Mouse (Mus musculus): ENCODE results near the gene Nsmf.

The Nsmf gene

DNA sequence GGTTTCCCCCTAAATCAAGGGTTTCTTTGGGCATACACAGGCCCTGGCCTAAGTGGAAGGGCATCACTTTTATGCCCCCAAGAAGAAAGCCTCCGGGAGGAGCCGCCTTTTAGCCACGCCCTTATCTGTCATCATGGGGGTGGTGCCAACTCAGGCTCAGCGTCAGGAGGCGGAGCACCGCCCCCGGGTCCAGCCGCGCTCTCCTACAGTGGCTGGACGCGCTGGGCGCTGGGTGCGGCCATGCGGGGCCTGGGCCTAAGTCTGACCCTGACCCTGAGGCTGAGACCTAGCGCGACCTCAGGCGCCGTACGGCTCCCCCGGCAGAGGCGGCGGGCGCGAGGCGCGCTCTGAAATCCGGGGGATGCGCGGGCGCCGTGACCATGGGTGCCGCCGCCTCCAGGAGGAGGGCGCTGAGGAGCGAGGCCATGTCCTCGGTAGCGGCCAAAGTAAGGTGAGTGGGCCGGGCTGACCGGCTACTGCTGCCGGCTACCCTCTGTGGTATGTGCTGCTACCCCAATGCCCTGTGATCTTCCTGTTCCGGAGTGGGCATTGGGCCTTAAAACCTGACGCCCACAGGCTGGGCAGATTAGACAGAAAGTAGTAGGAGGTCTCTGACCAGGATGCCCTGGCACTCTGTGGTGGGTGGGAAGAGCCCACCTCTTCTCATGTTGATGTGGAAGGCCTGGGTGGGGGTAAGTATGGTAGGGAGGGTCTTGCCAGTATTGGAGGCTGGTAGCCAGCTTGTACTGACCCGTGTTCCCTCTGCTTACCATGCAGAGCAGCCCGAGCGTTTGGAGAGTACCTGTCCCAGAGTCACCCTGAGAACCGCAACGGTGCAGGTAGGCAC lies at the start of gene Nsmf:
Nsmf (plus strand) TSS at position 135 of the 847 bp plus-strand sequence.
- DNase-seq (ENCODE audit: low read depth, low spot score), result peak; percentile 63

DNA sequence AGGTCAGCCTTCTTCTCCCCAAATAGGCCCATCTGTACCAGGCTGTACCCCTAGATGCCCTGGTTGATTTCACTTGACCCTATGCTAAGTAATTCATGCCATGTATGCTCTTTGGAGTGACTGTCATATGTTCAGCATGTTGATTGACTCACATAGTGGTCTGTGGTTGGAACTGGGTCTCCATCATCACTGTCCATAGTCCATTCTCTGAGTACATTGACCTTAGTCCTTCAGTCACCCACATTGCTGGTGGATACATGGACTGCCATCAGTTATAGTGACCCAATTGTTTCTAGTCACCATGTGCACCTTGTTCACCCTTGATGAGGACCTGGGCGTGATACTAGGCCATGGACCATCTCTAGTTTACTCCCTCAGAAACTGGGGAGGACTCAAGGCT lies 47.4 kb upstream of the Nsmf start:
- no peak for DNase-seq (ENCODE audit: low read depth, low spot score)

GRCm38 (mm10) chr2:25008250-25008649 lies 45.9 kb upstream of the Nsmf start:
- peak; percentile 15 for DNase-seq (ENCODE audit: low read depth, low spot score)

DNA sequence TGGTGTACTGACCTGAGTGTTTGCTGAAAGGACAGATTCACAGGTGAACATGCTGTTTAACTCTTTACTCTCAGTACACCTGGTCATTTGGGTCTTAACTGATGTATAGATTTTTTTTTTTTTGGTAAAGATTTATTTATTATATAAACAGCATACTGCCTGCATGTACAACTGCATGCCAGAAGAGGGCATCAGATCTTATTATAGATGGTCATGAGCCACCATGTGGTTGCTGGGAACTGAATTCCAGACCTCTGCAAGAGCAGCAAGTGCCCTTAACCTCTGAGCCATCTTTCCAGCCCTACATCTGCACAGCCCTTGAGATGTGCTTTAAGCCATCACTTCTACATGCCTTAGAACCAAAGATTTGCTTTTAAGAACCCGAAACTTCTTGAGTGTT lies 31.5 kb upstream of the Nsmf start:
- DNase-seq (ENCODE audit: low read depth, low spot score), result peak; percentile 47

- peak; percentile 61 for DNase-seq (ENCODE audit: low read depth, low spot score)
Observed at GRCm38 (mm10) chr2:25025109-25025508, 29.0 kb upstream of the Nsmf start.

DNA sequence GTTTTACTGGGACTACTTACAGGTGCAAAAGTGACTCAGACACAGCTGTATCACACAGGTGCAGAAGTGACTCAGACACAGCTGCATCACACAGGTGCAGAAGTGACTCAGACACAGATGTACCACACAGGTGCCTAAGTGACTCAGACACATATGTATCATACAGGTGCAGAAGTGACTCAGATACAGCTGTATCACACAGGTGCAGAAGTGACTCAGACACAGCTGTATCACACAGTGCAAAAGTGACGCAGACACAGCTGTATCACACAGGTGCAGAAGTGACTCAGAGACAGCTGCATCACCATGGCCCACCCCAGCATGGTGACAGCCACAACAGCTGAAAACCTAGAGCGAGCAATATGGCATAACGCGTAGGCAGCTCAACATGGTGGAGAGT lies 19.2 kb upstream of the Nsmf start:
- no peak for DNase-seq (ENCODE audit: low read depth, low spot score)

- DNase-seq (ENCODE audit: low read depth, low spot score), result no peak
Observed at GRCm38 (mm10) chr2:25040089-25040488, 14.1 kb upstream of the Nsmf start.

GRCm38 (mm10) chr2:25050921-25051320 lies 3.2 kb upstream of the Nsmf start:
- no peak for DNase-seq (ENCODE audit: low read depth, low spot score)

GRCm38 (mm10) chr2:25051450-25051849 lies 2.7 kb upstream of the Nsmf start:
- no peak for DNase-seq (ENCODE audit: low read depth, low spot score)

- DNase-seq (ENCODE audit: low read depth, low spot score), result no peak
Observed at GRCm38 (mm10) chr2:25053101-25053500, 1.1 kb upstream of the Nsmf start.

GRCm38 (mm10) chr2:25055068-25055405 lies 882 bp downstream of the Nsmf start:
- DNase-seq (ENCODE audit: low read depth, low spot score), result peak; percentile 24

GRCm38 (mm10) chr2:25055409-25056155 lies 1.4 kb downstream of the Nsmf start:
- no peak for DNase-seq (ENCODE audit: low read depth, low spot score)

DNA sequence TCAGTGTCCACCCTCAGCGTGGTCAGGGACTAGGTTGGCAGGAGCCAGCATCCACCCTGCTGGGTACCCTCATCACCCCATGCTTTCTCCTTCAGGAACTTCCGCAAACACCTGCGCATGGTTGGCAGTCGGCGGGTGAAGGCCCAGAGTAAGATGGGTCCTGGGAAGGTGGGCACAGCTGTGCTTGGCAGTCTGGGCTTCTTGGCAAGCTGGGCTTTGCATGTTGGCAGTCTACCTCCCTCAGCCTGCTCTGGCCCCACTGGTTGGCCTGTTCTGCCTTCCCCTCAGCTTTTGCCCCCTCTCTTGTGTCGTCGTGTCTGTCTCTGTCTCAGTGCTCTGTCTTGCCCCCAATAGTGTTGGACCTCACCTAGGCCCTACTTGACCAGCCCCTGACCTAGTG lies 4.8 kb downstream of the Nsmf start:
- no peak for DNase-seq (ENCODE audit: low read depth, low spot score)

DNA sequence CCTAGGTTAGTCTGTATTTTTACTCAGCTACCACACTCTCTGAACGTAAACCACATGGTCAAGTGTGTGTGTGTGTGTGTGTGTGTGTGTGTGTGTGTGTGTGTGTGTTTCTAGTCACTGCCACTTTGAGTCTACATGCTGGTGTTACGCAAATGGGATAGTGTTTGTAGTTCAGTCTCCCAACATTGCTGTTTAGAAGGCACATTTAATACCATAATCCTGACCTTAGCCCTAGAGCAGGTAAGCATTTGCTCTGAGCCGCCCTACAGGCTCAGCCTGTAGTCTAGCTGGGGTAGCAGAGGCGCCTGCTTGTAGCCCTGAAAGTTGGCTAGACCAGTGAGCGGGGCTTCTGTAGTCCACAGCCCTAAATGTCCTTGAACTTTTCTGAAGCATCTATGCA lies 9.4 kb downstream of the Nsmf start:
- no peak for DNase-seq (ENCODE audit: low read depth, low spot score)

DNA sequence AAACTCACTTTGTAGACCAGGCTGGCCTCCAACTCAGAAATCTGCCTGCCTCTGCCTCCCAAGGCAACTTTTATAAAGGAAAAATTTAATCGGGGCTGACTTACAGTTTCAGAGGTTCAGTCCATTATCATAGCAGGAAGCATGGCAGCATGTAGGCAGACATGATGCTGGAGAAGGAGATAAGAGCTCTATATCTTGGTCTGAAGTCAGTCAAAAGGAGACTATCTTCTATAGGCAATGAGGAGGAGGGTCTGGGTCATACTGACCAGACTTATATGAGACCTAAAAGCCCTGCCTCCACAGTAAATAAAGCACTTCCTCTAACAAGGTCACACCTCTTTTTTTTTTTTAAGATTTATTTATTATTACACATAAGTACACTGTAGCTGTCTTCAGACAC lies 10.1 kb downstream of the Nsmf start:
- no peak for DNase-seq (ENCODE audit: low read depth, low spot score)

- no peak for DNase-seq (ENCODE audit: low read depth, low spot score)
Observed at GRCm38 (mm10) chr2:25065537-25065936, 11.4 kb downstream of the Nsmf start.

DNA sequence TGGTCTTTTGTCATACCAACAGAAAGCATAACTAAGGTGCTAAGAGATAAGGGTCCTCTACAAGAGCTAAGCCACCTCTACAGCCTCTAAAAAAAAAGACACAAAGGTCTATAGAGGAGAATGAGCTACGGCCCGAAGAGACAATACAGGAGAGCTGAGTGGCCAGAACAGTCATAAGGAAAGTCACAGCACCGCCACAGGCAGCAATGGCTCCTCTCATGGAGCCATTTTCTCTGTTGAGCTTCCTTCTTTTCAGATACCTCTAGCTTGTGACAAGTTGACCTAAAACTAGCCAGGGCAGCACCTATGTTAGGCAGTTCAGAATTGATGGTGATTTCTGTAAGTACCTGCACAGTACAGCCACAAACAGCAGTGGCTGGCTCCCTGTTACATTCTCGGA lies 12.4 kb downstream of the Nsmf start:
- DNase-seq (ENCODE audit: low read depth, low spot score), result no peak

- DNase-seq (ENCODE audit: low read depth, low spot score), result no peak
Observed at GRCm38 (mm10) chr2:25069537-25069936, 15.4 kb downstream of the Nsmf start.

GRCm38 (mm10) chr2:25072398-25072797 lies 18.2 kb downstream of the Nsmf start:
- DNase-seq (ENCODE audit: low read depth, low spot score), result peak; percentile 13

DNA sequence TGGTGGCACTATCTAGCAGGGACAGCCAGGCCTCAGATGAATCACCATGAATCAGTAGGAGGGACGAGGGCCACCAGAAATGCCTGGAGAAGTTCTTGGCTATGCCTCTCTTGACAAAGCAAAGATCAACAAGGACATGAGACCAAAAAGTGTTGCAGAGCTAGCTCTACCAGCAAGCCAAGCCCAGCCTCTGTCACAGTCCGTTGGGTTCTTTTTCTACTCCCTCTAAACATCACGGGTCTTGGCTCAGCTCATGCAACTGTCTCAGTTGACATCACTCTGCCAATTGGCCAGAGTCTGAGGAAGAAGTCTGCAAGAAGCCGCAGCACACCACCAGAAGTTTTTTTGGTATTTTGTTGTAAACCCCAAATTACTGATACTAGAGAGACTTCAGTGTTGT lies 21.4 kb downstream of the Nsmf start:
- DNase-seq (ENCODE audit: low read depth, low spot score), result no peak

GRCm38 (mm10) chr2:25078967-25079366 lies 24.8 kb downstream of the Nsmf start:
- no peak for DNase-seq (ENCODE audit: low read depth, low spot score)

DNA sequence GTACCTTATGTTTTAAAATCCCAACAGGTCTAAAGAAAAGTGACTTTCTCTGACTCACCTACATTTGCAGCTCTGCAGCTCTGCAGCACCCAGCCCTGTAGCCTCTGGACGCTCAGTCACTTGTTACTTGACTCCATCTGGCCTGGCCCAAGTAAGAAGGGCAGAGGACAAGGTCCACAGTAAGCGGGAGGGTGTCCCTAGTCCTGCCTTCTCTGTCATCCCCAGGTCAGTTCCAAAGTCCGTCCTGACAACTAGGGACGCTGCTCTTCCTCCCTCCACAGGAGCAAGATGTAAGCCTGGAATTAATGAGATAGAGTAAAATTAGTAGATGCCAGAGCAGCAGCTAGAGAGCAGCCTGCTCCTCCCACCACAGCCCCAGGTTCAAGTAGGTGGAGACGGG lies 25.9 kb downstream of the Nsmf start, which contains the start of gene Entpd8:
Entpd8 (plus strand) TSS at position 229 of the 400 bp plus-strand sequence.
- no peak for DNase-seq (ENCODE audit: low read depth, low spot score)

- DNase-seq (ENCODE audit: low read depth, low spot score), result no peak
Observed at GRCm38 (mm10) chr2:25083697-25084096, 29.5 kb downstream of the Nsmf start.

All from R1 (cell line).